Mouse (Mus musculus) limb, embryonic 11.5 days (tissue): Measurements from ENCODE around the gene Uncx. TPM values are rescaled to one million over a fixed set of nuclear protein-coding genes. Genes with fewer than 3 reads are reported as not detected.

Experiments used
- ATAC-seq: fragments of 200-750 bp; cut with Nextera tagmentation; 2 replicates; pipeline ENCODE4 v1.8.0; 2017; ENCODE audit warnings: low read depth; ENCODE audit not compliant: insufficient number of reproducible peaks, low FRiP score, low TSS enrichment
- DNase-seq: peaks from one replicate; pipeline ENCODE4 v3.0.0-alpha.2; 2015; ENCODE audit warnings: low spot score
- H3K27ac ChIP-seq: fragments of 300-500 bp; sonication (generic); replicated peaks from 2 replicates; pipeline ENCODE4 v1.5.1; 2014; ENCODE audit warnings: low read depth, mild to moderate bottlenecking, low read length
- H3K27me3 ChIP-seq: fragments of 300-500 bp; sonication (generic); 2 replicates; pipeline ENCODE4 v1.6.1; 2014; ENCODE audit warnings: mild to moderate bottlenecking, low read length, mixed read lengths; ENCODE audit not compliant: control insufficient read depth, insufficient read depth
- H3K36me3 ChIP-seq: fragments of 300-500 bp; sonication (generic); 2 replicates; pipeline ENCODE4 v1.6.1; 2014; ENCODE audit warnings: mild to moderate bottlenecking, low read length, moderate library complexity, mixed read lengths; ENCODE audit not compliant: control insufficient read depth, insufficient read depth
- H3K4me1 ChIP-seq: fragments of 300-500 bp; sonication (generic); 2 replicates; pipeline ENCODE4 v1.6.1; 2014; ENCODE audit warnings: low read length, mixed read lengths; ENCODE audit not compliant: control insufficient read depth, insufficient read depth
- H3K4me2 ChIP-seq: fragments of 300-500 bp; sonication (generic); 2 replicates; pipeline ENCODE4 v1.6.1; 2014; ENCODE audit warnings: low read depth, mild to moderate bottlenecking, moderate library complexity; ENCODE audit not compliant: severe bottlenecking
- H3K4me3 ChIP-seq: fragments of 300-500 bp; sonication (generic); 2 replicates; pipeline ENCODE4 v1.5.1; 2014; ENCODE audit warnings: low read depth, low read length
- H3K9ac ChIP-seq: fragments of 300-500 bp; sonication (generic); 2 replicates; pipeline ENCODE4 v1.6.1; 2014; ENCODE audit warnings: mild to moderate bottlenecking, low read length
- H3K9me3 ChIP-seq: fragments of 300-500 bp; sonication (generic); 2 replicates; pipeline ENCODE4 v1.6.1; 2016; ENCODE audit warnings: low read length; ENCODE audit not compliant: control insufficient read depth
- WGBS: fragments of 180-500 bp; shearing (Covaris S2); extraction: QIAGEN DNeasy Blood & Tissue Kit; methylation state at CpG from one replicate; pipeline ENCODE4 v1.1.7; 2014; 5-methylcytosine and 5-hydroxymethylcytosine counted together
- polyA plus RNA-seq: library from polyadenylated mRNA; unstranded; fragments of >200 nt; fragmentation: Nextera tagmentation; extraction: Ambion mirVana; gene quantifications from 2 replicates; pipeline ENCODE4 v1.2.1, GENCODE M21; 2014

The Uncx gene
- polyA plus RNA-seq, 1 experiment from 2014 or later = 0.08 TPM

- 86% methylated on average over 14 of the region's 14 CpGs for WGBS
- Histone ChIP-seq H3K36me3 (no peaks in the 10 kb centered on the region), H3K27me3 (peaks cover 47% of the 10 kb centered on the region), H3K4me3 (no peak overlapping the region), H3K4me2 (no peak overlapping the region), H3K27ac (no peak overlapping the region), H3K4me1 (peaks cover 9% of the 10 kb centered on the region), H3K9me3 (no peaks in the 10 kb centered on the region), H3K9ac (no peak overlapping the region)
- ATAC-seq = no peak
- DNase-seq = no peak
Measured at GRCm38 (mm10) chr5:139595001-139595400, 51.7 kb downstream of the Uncx start.

Other genes starting within 250 kb of the Uncx start
- gene Adap1, start 217.9 kb upstream of the Uncx start, polyA plus RNA-seq = 0.17 and 0.69 TPM in 2 replicates
- 117 and 120 TPM in 2 replicates for gene Cox19, start 192.1 kb upstream of the Uncx start, polyA plus RNA-seq
- not detected in 2 replicates for gene Cyp2w1, start 190.9 kb upstream of the Uncx start, polyA plus RNA-seq
- 1.9 and 2.3 TPM in 2 replicates for gene Gpr146, start 165.8 kb upstream of the Uncx start, polyA plus RNA-seq
- gene C130050O18Rik, start 138.2 kb upstream of the Uncx start, polyA plus RNA-seq = 0.62 and 0.89 TPM in 2 replicates
- 0.80 and 1.1 TPM in 2 replicates for gene Gper1, start 120.3 kb upstream of the Uncx start, polyA plus RNA-seq
- gene 3110082I17Rik, start 83.0 kb upstream of the Uncx start, polyA plus RNA-seq = 37.9 and 39.7 TPM in 2 replicates
- gene Zfand2a, start 58.9 kb upstream of the Uncx start, polyA plus RNA-seq = 8.0 and 9.1 TPM in 2 replicates
- 6.6 and 7.8 TPM in 2 replicates for gene Micall2, start 192.8 kb downstream of the Uncx start, polyA plus RNA-seq
- gene Ints1, start 232.2 kb downstream of the Uncx start, polyA plus RNA-seq = 33.7 and 40.5 TPM in 2 replicates
- gene Mafk, start 248.0 kb downstream of the Uncx start, polyA plus RNA-seq = 4.6 and 5.1 TPM in 2 replicates